Mouse (Mus musculus) R1 (cell line): ENCODE data around the gene Rbp1.
A peak's percentile ranks its signal among the peaks of the same experiment; 100 is the strongest.

Source experiments
- DNase-seq: peaks from one replicate; pipeline ENCODE4 v3.0.0-alpha.2; 2018; ENCODE audit warnings: low read depth, low spot score

The Rbp1 gene

GRCm38 (mm10) chr9:98422656-98423055, at the start of gene Rbp1:
Gene Rbp1, plus strand, starts transcription at chr9:98422961.
- no peak for DNase-seq

GRCm38 (mm10) chr9:98373358-98373757, 49.4 kb upstream of the Rbp1 start:
- peak; percentile 53 for DNase-seq

- no peak for DNase-seq
These were observed 47.9 kb upstream of the Rbp1 start for GRCm38 (mm10) chr9:98374897-98375296.

GRCm38 (mm10) chr9:98375329-98376170, 47.2 kb upstream of the Rbp1 start:
- no peak for DNase-seq

GRCm38 (mm10) chr9:98379736-98380135, 43.0 kb upstream of the Rbp1 start:
- no peak for DNase-seq

GRCm38 (mm10) chr9:98380593-98380992, 42.2 kb upstream of the Rbp1 start:
- no peak for DNase-seq

GRCm38 (mm10) chr9:98387741-98388632, 34.8 kb upstream of the Rbp1 start:
- no peak for DNase-seq

- DNase-seq = no peak
These were observed 34.2 kb upstream of the Rbp1 start for GRCm38 (mm10) chr9:98388633-98388965.

GRCm38 (mm10) chr9:98393496-98393895, 29.3 kb upstream of the Rbp1 start:
- no peak for DNase-seq

GRCm38 (mm10) chr9:98397211-98397610, 25.6 kb upstream of the Rbp1 start:
- no peak for DNase-seq

GRCm38 (mm10) chr9:98397866-98398265, 24.9 kb upstream of the Rbp1 start:
- no peak for DNase-seq

- no peak for DNase-seq
These were observed 22.4 kb upstream of the Rbp1 start for GRCm38 (mm10) chr9:98400185-98400894.

- no peak for DNase-seq
These were observed 21.1 kb upstream of the Rbp1 start for GRCm38 (mm10) chr9:98401611-98402010.

- DNase-seq = no peak
These were observed 15.0 kb upstream of the Rbp1 start for GRCm38 (mm10) chr9:98407771-98408170.

GRCm38 (mm10) chr9:98409137-98409536, 13.6 kb upstream of the Rbp1 start:
- DNase-seq = peak; percentile 74

GRCm38 (mm10) chr9:98415427-98415826, 7.3 kb upstream of the Rbp1 start:
- no peak for DNase-seq

GRCm38 (mm10) chr9:98417919-98418318, 4.8 kb upstream of the Rbp1 start:
- peak; percentile 25 for DNase-seq

GRCm38 (mm10) chr9:98418346-98418745, 4.4 kb upstream of the Rbp1 start:
- DNase-seq = no peak

- DNase-seq = no peak
These were observed 2.1 kb upstream of the Rbp1 start for GRCm38 (mm10) chr9:98420666-98421065.

GRCm38 (mm10) chr9:98421903-98422302, 858 bp upstream of the Rbp1 start:
- no peak for DNase-seq

- DNase-seq = peak; percentile 56
These were observed 930 bp downstream of the Rbp1 start for GRCm38 (mm10) chr9:98423691-98424090.

GRCm38 (mm10) chr9:98424291-98424690, 1.5 kb downstream of the Rbp1 start:
- peak; percentile 55 for DNase-seq
